Mouse (Mus musculus): ENCODE results near the gene Cep162.

DNA sequence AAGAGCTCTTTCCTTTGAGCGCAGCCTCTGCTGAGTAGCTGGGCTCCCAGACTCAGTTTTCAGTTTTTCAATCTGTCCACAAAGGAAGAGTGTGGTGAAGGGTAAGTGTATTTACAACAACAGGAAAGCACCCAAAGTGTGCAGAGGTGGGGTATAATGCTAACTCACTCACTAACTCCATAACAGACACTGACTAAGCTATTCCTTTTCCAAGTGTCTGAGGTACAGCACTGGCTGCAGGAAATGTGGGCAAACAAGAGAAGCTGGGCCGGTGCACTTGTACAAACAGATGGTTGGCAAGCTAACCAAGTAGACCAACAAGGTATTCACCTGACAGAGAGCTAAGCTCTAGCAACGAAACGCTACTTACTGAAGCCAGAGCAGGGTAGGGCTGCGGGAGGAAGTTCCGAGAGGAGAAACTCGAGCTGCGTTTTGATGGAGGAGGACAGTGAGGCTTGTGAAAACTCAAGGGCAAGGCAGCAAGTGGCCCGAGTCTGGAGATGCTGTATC, 44.5 kb downstream of the Cep162 start:
- no peak for TF ChIP-seq TAL1 (IDR thresholded peaks at IDR 0.05; ENCODE audit: low read length)
- no peak for TF ChIP-seq GATA1 (IDR thresholded peaks at IDR 0.05; ENCODE audit: low read length)
